Mouse (Mus musculus) neural tube, embryonic 13.5 days (tissue): ENCODE results near the gene Rngtt. TPM values are rescaled to one million over a fixed set of nuclear protein-coding genes. Genes with fewer than 3 reads are reported as not detected.
"Not testable (repeated sequence)": the region's sequence is repeated elsewhere in the genome, so short reads cannot be mapped to it uniquely, and the experiment has no call there.

Source experiments
- ATAC-seq: fragments of 200-750 bp; cut with Nextera tagmentation; 2 replicates; pipeline ENCODE4 v1.8.0; 2017; ENCODE audit warnings: low read depth, mild to moderate bottlenecking, moderate TSS enrichment, moderate library complexity
- H3K27ac ChIP-seq: fragments of 300-500 bp; sonication (generic); replicated peaks from 2 replicates; pipeline ENCODE4 v1.5.1; 2015; ENCODE audit warnings: moderate library complexity, mild to moderate bottlenecking, inconsistent platforms
- H3K27me3 ChIP-seq: fragments of 300-500 bp; sonication (generic); 2 replicates; pipeline ENCODE4 v1.6.1; 2015; ENCODE audit warnings: mild to moderate bottlenecking, inconsistent platforms
- H3K36me3 ChIP-seq: fragments of 300-500 bp; sonication (generic); 2 replicates; pipeline ENCODE4 v1.6.1; 2015; ENCODE audit warnings: mild to moderate bottlenecking, inconsistent platforms
- H3K4me1 ChIP-seq: fragments of 300-500 bp; sonication (generic); replicated peaks from 2 replicates; pipeline ENCODE4 v1.6.1; 2015; ENCODE audit warnings: inconsistent platforms
- H3K4me2 ChIP-seq: fragments of 300-500 bp; sonication (generic); 2 replicates; pipeline ENCODE4 v1.6.1; 2015; ENCODE audit warnings: inconsistent platforms, mild to moderate bottlenecking, moderate library complexity
- H3K4me3 ChIP-seq: fragments of 300-500 bp; sonication (generic); 2 replicates; pipeline ENCODE4 v1.5.1; 2015; ENCODE audit warnings: mild to moderate bottlenecking, inconsistent platforms
- H3K9ac ChIP-seq: fragments of 300-500 bp; sonication (generic); 2 replicates; pipeline ENCODE4 v1.6.1; 2015; ENCODE audit warnings: moderate library complexity, mild to moderate bottlenecking, inconsistent platforms
- H3K9me3 ChIP-seq: fragments of 300-500 bp; sonication (generic); 2 replicates; pipeline ENCODE4 v1.6.1; 2016; ENCODE audit warnings: inconsistent platforms
- WGBS: fragments of 180-500 bp; shearing (Covaris S2); methylation state at CpG from one replicate; pipeline ENCODE4 v1.1.7; 2015; 5-methylcytosine and 5-hydroxymethylcytosine counted together
- polyA plus RNA-seq: library from polyadenylated mRNA; unstranded; fragments of >200 nt; fragmentation: Nextera tagmentation; extraction: Ambion mirVana; gene quantifications from 2 replicates; pipeline ENCODE4 v1.2.1, GENCODE M21; 2015

Rngtt gene
- polyA plus RNA-seq, 1 experiment from 2014 or later: 28.0 TPM

GRCm38 (mm10) chr4:33413791-33414190 is 103.7 kb downstream of the Rngtt start:
- Histone ChIP-seq H3K27ac (no peak overlapping the region), H3K4me1 (no peaks in the 10 kb centered on the region), H3K9me3 (no peaks in the 10 kb centered on the region), H3K4me2 (no peak overlapping the region), H3K27me3 (no peaks in the 10 kb centered on the region), H3K9ac (no peak overlapping the region), H3K4me3 (no peak overlapping the region), H3K36me3 (no peaks in the 10 kb centered on the region)
- WGBS: 77% methylated on average over 4 of the region's 4 CpGs
- no peak for ATAC-seq

GRCm38 (mm10) chr4:33414781-33415180 is 104.7 kb downstream of the Rngtt start:
- WGBS: 71% methylated on average over 4 of the region's 4 CpGs
- ATAC-seq: no peak
- Histone ChIP-seq H3K36me3 (no peaks in the 10 kb centered on the region), H3K4me1 (no peaks in the 10 kb centered on the region), H3K4me2 (no peak overlapping the region), H3K4me3 (no peak overlapping the region), H3K27me3 (no peaks in the 10 kb centered on the region), H3K9ac (no peak overlapping the region), H3K27ac (no peak overlapping the region), H3K9me3 (no peaks in the 10 kb centered on the region)

- Histone ChIP-seq H3K36me3 (no peaks in the 10 kb centered on the region), H3K27ac (no peak overlapping the region), H3K27me3 (no peaks in the 10 kb centered on the region), H3K9me3 (no peaks in the 10 kb centered on the region), H3K9ac (no peak overlapping the region), H3K4me3 (no peak overlapping the region), H3K4me2 (no peak overlapping the region), H3K4me1 (no peaks in the 10 kb centered on the region)
- no peak for ATAC-seq
- 88% methylated on average over 4 of the region's 4 CpGs for whole genome bisulfite sequencing
Measured at GRCm38 (mm10) chr4:33417391-33417790, 107.3 kb downstream of the Rngtt start.

- no peak for ATAC-seq
- Histone ChIP-seq H3K36me3 (no peaks in the 10 kb centered on the region), H3K9me3 (no peaks in the 10 kb centered on the region), H3K9ac (no peak overlapping the region), H3K4me3 (no peak overlapping the region), H3K27me3 (no peaks in the 10 kb centered on the region), H3K4me1 (no peaks in the 10 kb centered on the region), H3K4me2 (no peak overlapping the region), H3K27ac (no peak overlapping the region)
- 55% methylated on average over 1 of the region's 1 CpGs for WGBS
Measured at GRCm38 (mm10) chr4:33419644-33420043, 109.5 kb downstream of the Rngtt start.

DNA sequence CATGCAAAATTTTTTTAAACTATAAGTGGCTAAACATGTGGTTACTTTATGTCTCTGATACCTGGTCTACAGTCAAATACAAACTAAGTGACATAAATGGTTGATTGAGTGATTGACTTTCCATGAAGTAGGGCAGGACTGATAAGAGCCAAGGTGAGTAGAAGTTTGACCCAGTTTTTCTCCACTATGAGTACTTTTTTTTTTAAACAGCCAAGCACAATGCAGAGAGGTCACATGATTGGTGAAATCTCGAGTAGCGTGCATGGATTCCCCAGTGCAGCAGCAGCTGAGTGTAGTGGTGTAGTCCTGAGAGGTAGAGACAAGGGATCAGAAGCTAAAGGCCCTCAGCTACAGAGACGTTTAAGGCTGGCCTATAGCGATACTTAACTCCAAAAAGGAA is 118.7 kb downstream of the Rngtt start:
- WGBS: 72% methylated on average over 4 of the region's 4 CpGs
- Histone ChIP-seq H3K4me1 (no peaks in the 10 kb centered on the region), H3K4me2 (no peak overlapping the region), H3K9me3 (no peaks in the 10 kb centered on the region), H3K27me3 (no peaks in the 10 kb centered on the region), H3K9ac (no peak overlapping the region), H3K36me3 (no peaks in the 10 kb centered on the region), H3K27ac (no peak overlapping the region), H3K4me3 (no peak overlapping the region)
- no peak for ATAC-seq

- Histone ChIP-seq H3K27me3 (no peaks in the 10 kb centered on the region), H3K27ac (no peak overlapping the region), H3K9me3 (no peaks in the 10 kb centered on the region), H3K9ac (no peak overlapping the region), H3K4me3 (no peak overlapping the region), H3K4me2 (no peak overlapping the region), H3K36me3 (no peaks in the 10 kb centered on the region), H3K4me1 (no peaks in the 10 kb centered on the region)
- ATAC-seq: no peak
- WGBS: 92% methylated on average over 6 of the region's 6 CpGs
Measured at GRCm38 (mm10) chr4:33441864-33442263, 131.8 kb downstream of the Rngtt start.

GRCm38 (mm10) chr4:33446265-33446664 is 136.2 kb downstream of the Rngtt start:
- peaks cover 3% of the 10 kb centered on the region; the same call in 1 of the 2 replicates for H3K4me1 ChIP-seq
- H3K36me3 ChIP-seq: no peaks in the 10 kb centered on the region
- no peak overlapping the region for H3K27ac ChIP-seq
- no peak overlapping the region for H3K4me3 ChIP-seq
- no peak for ATAC-seq
- H3K4me2 ChIP-seq: no peak overlapping the region
- H3K9ac ChIP-seq: no peak overlapping the region
- no peaks in the 10 kb centered on the region for H3K9me3 ChIP-seq
- no peaks in the 10 kb centered on the region for H3K27me3 ChIP-seq
- WGBS: 92% methylated on average over 3 of the region's 3 CpGs

DNA sequence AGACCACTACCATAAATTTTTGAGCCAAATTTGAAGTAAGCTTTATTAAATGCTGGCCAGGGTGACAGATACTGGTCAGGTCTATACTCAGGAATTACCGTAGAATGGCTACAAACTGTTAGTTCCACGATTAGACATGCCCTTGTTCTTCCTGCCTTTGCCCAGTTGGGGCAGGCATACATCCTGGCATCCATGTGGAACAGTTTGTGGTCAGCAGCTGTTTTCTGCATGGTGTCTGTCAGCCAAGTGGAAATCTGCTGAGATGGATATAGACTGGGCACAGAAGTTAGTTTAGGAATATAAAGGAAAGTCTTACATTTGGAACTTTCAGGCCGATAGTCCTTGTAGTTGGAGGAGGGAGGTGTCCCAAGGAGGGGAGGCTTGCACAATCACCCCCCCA is 136.8 kb downstream of the Rngtt start:
- H3K9me3 ChIP-seq: no peaks in the 10 kb centered on the region

GRCm38 (mm10) chr4:33450356-33450755 is 140.2 kb downstream of the Rngtt start:
- not testable (repeated sequence) for H3K4me3 ChIP-seq, H3K4me2 ChIP-seq, H3K27ac ChIP-seq, H3K9ac ChIP-seq, H3K36me3 ChIP-seq, ATAC-seq, H3K9me3 ChIP-seq, H3K27me3 ChIP-seq, H3K4me1 ChIP-seq
- WGBS: 93% methylated on average over 8 of the region's 8 CpGs

More for the DNA sequence above, 136.8 kb downstream of the Rngtt start:
- Histone ChIP-seq H3K4me3 (no peak overlapping the region), H3K36me3 (no peaks in the 10 kb centered on the region), H3K27me3 (no peaks in the 10 kb centered on the region), H3K4me1 (peaks cover 3% of the 10 kb centered on the region; the same call in 1 of the 2 replicates), H3K4me2 (no peak overlapping the region), H3K9ac (no peak overlapping the region), H3K27ac (no peak overlapping the region)
- WGBS: 93% methylated on average over 3 of the region's 3 CpGs
- ATAC-seq: no peak

DNA sequence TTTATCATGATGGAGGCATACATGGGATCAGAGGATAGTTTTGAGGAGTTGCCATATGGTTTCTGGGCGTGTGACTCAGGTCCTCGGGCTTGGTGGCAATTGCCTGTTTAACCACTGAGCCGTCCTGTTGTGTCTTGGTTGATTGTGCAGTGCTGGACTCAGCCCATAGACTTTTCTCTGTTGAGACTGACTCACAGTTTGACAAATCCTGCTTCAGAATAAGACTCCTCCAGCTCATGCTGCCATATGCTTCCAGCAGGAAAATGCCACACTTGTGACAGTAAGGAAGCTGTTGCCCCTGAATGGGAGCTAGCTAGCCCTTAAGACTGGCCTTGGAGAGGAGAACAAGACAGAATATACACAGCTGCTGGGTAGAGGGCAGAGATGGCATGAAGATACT is 149.7 kb downstream of the Rngtt start:
- H3K9me3 ChIP-seq: no peaks in the 10 kb centered on the region
- no peak for ATAC-seq
- H3K4me2 ChIP-seq: no peak overlapping the region
- 97% methylated on average over 3 of the region's 3 CpGs for WGBS
- H3K27me3 ChIP-seq: no peaks in the 10 kb centered on the region
- no peaks in the 10 kb centered on the region for H3K4me1 ChIP-seq
- H3K27ac ChIP-seq: no peak overlapping the region
- no peak overlapping the region for H3K4me3 ChIP-seq
- peaks cover 4% of the 10 kb centered on the region for H3K36me3 ChIP-seq
- H3K9ac ChIP-seq: no peak overlapping the region

GRCm38 (mm10) chr4:33464432-33464831 is 154.3 kb downstream of the Rngtt start:
- no peaks in the 10 kb centered on the region for H3K9me3 ChIP-seq
- H3K36me3 ChIP-seq: peaks cover 10% of the 10 kb centered on the region; the same call in 1 of the 2 replicates
- ATAC-seq: no peak
- no peaks in the 10 kb centered on the region for H3K27me3 ChIP-seq
- WGBS: 80% methylated on average over 1 of the region's 1 CpGs
- H3K4me2 ChIP-seq: no peak overlapping the region
- no peak overlapping the region for H3K27ac ChIP-seq
- no peaks in the 10 kb centered on the region for H3K4me1 ChIP-seq
- no peak overlapping the region for H3K9ac ChIP-seq
- no peak overlapping the region for H3K4me3 ChIP-seq

DNA sequence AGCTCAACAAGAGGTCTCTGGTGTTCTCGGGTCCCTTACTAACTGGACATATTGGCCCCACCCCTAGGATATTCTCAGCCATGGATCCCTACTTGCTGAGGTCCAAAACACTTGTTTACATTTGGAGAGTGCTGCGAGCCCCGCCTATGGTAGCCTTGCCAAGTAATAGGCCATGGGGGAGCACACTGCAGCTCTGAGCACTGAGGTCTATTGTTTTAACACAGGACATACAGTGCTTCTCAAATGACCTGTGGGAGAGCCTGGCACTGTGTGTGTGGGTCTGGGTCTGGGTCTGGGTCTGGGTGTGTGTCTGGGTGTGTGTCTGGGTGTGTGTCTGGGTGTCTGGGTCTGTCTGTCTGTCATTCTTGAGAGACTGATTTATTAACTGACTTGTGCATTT is 155.8 kb downstream of the Rngtt start:
- no peak for ATAC-seq
- no peaks in the 10 kb centered on the region for H3K27me3 ChIP-seq
- H3K36me3 ChIP-seq: peaks cover 10% of the 10 kb centered on the region; the same call in 1 of the 2 replicates
- no peak overlapping the region for H3K9ac ChIP-seq
- no peak overlapping the region for H3K4me2 ChIP-seq
- H3K27ac ChIP-seq: no peak overlapping the region
- H3K4me1 ChIP-seq: no peaks in the 10 kb centered on the region
- 89% methylated on average over 3 of the region's 3 CpGs for WGBS
- H3K9me3 ChIP-seq: no peaks in the 10 kb centered on the region
- no peak overlapping the region for H3K4me3 ChIP-seq

- Histone ChIP-seq H3K4me2 (no peak overlapping the region), H3K4me3 (no peak overlapping the region), H3K27me3 (no peaks in the 10 kb centered on the region), H3K36me3 (peaks cover 10% of the 10 kb centered on the region; the same call in 1 of the 2 replicates), H3K27ac (no peak overlapping the region), H3K4me1 (no peaks in the 10 kb centered on the region), H3K9me3 (no peaks in the 10 kb centered on the region), H3K9ac (no peak overlapping the region)
- ATAC-seq: no peak
- 92% methylated on average over 2 of the region's 2 CpGs for WGBS
Measured at GRCm38 (mm10) chr4:33466970-33467399, 156.9 kb downstream of the Rngtt start.
